Mouse (Mus musculus): Measurements from ENCODE around the gene Ispd. TPM values are rescaled to one million over a fixed set of nuclear protein-coding genes. Genes with fewer than 3 reads are reported as not detected.

Gene Ispd
- polyA plus RNA-seq, 1 experiment from 2014 or later, result 10.4 TPM

DNA sequence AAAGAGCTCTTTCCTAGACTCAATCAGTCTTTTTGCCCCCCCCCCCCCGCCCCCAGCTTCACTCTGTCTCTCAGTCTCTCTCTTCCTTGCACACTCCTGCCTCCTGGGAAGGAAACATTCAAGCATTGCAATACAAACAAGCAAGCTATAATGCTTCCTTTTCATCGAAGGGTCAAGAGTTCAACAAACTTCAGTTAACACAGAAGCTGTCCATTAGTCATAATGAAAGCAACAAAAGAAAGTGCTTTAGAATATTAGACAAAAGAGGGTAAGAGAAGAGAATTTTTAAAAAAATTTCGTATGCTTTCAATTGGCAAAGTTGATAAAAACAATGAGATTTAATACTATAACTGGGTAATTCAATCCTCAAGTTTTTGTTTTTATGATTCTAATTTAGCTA lies 996 bp upstream of the Ispd start:
- WGBS, result 37% methylated on average over 3 of the region's 3 CpGs

DNA sequence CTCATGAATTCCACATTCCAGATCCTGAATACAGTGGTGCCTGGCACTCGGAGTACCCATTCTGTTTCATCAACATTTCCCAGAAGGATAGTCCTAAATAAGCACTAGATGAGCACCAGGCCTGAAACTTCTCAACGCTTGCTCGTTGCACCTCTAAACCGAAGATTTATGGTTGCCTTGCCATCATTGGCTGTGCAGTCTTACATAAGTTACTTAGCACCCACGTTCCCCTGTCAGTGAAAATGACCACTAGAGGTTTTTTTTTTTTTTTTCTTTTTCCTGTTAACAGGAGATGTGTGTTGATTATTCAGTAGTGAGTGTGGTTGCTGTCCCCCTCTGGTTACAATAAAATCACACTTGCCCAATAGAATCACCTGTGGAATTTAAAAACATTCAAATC lies 444 bp upstream of the Ispd start:
- Histone ChIP-seq H3K9ac (ENCODE audit: low read length) (peak overlapping the region; percentile 99; the same call in 1 of the 2 replicates), H3K4me3 (replicated peaks; ENCODE audit: low read length) (peak overlapping the region; percentile 71; the same call in 1 of the 2 replicates), H3K4me1 (ENCODE audit: control insufficient read depth, insufficient read depth, low read length) (peaks cover 14% of the 10 kb centered on the region), H3K27ac (ENCODE audit: low read length) (peak overlapping the region; percentile 98), H3K27me3 (ENCODE audit: control insufficient read depth, insufficient read depth, low read length) (no peaks in the 10 kb centered on the region), H3K36me3 (ENCODE audit: control insufficient read depth, insufficient read depth, low read length) (no peaks in the 10 kb centered on the region), H3K4me2 (ENCODE audit: low read depth, low read length) (peak overlapping the region; percentile 85), H3K9me3 (replicated peaks; ENCODE audit: control insufficient read depth, low read length) (no peaks in the 10 kb centered on the region)
- WGBS, result 52% methylated on average over 5 of the region's 5 CpGs
- ATAC-seq (ENCODE audit: insufficient read depth, low FRiP score), result no peak

More for the DNA sequence above, 996 bp upstream of the Ispd start:
- Histone ChIP-seq H3K27ac (ENCODE audit: low read length) (no peak overlapping the region), H3K4me1 (ENCODE audit: control insufficient read depth, insufficient read depth, low read length) (peaks cover 14% of the 10 kb centered on the region), H3K36me3 (ENCODE audit: control insufficient read depth, insufficient read depth, low read length) (no peaks in the 10 kb centered on the region), H3K4me2 (ENCODE audit: low read depth, low read length) (no peak overlapping the region), H3K9me3 (replicated peaks; ENCODE audit: control insufficient read depth, low read length) (no peaks in the 10 kb centered on the region), H3K4me3 (replicated peaks; ENCODE audit: low read length) (no peak overlapping the region), H3K27me3 (ENCODE audit: control insufficient read depth, insufficient read depth, low read length) (no peaks in the 10 kb centered on the region), H3K9ac (ENCODE audit: low read length) (no peak overlapping the region)
- ATAC-seq (ENCODE audit: insufficient read depth, low FRiP score), result no peak

- H3K4me2 ChIP-seq (ENCODE audit: low read depth, low read length), result no peak overlapping the region
- no peak overlapping the region for H3K27ac ChIP-seq (ENCODE audit: low read length)
- H3K27me3 ChIP-seq (ENCODE audit: control insufficient read depth, insufficient read depth, low read length), result no peaks in the 10 kb centered on the region
- no peak overlapping the region for H3K9ac ChIP-seq (ENCODE audit: low read length)
- H3K4me3 ChIP-seq (replicated peaks; ENCODE audit: low read length), result no peak overlapping the region
- WGBS, result 35% methylated on average over 6 of the region's 6 CpGs
- H3K9me3 ChIP-seq (replicated peaks; ENCODE audit: control insufficient read depth, low read length), result no peaks in the 10 kb centered on the region
- no peaks in the 10 kb centered on the region for H3K36me3 ChIP-seq (ENCODE audit: control insufficient read depth, insufficient read depth, low read length)
- H3K4me1 ChIP-seq (ENCODE audit: control insufficient read depth, insufficient read depth, low read length), result peaks cover 10% of the 10 kb centered on the region
- ATAC-seq (ENCODE audit: insufficient read depth, low FRiP score), result no peak
Observed at GRCm38 (mm10) chr12:36385386-36385785, 4.1 kb downstream of the Ispd start.

GRCm38 (mm10) chr12:36386991-36387390 lies 5.7 kb downstream of the Ispd start:
- Histone ChIP-seq H3K9me3 (replicated peaks; ENCODE audit: control insufficient read depth, low read length) (no peaks in the 10 kb centered on the region), H3K36me3 (ENCODE audit: control insufficient read depth, insufficient read depth, low read length) (no peaks in the 10 kb centered on the region), H3K9ac (ENCODE audit: low read length) (no peak overlapping the region), H3K4me1 (ENCODE audit: control insufficient read depth, insufficient read depth, low read length) (0 out of 2 replicates have a peak, but pooled peaks cover 3% of the 10 kb centered on the region), H3K27me3 (ENCODE audit: control insufficient read depth, insufficient read depth, low read length) (no peaks in the 10 kb centered on the region), H3K27ac (ENCODE audit: low read length) (no peak overlapping the region), H3K4me3 (replicated peaks; ENCODE audit: low read length) (no peak overlapping the region), H3K4me2 (ENCODE audit: low read depth, low read length) (no peak overlapping the region)
- no peak for ATAC-seq (ENCODE audit: insufficient read depth, low FRiP score)
- 78% methylated on average over 4 of the region's 4 CpGs for WGBS

DNA sequence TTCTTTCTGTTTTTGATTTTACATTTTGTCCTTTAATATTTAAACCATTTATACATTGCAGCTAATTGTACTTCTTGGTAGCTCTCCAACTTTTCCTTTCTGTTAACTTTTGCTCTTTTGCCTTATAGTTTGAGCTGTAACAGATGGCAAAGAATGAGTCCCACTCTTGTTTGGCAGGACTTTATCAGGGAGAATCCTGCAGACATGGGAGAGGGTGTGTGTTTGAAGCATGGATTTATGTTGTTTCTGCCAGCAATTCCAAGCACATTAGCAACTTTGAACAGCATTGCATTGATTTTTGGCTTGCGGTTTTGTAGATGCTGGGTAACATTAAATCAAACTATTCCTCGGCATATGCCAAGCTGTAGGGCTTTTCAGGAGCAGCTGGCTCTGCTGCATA lies 13.9 kb downstream of the Ispd start:
- no peak overlapping the region for H3K4me3 ChIP-seq (replicated peaks; ENCODE audit: low read length)
- peak overlapping the region; percentile 64 for H3K27ac ChIP-seq (ENCODE audit: low read length)
- H3K36me3 ChIP-seq (ENCODE audit: control insufficient read depth, insufficient read depth, low read length), result no peaks in the 10 kb centered on the region
- peaks cover 4% of the 10 kb centered on the region for H3K4me1 ChIP-seq (ENCODE audit: control insufficient read depth, insufficient read depth, low read length)
- H3K9ac ChIP-seq (ENCODE audit: low read length), result no peak overlapping the region
- H3K4me2 ChIP-seq (ENCODE audit: low read depth, low read length), result no peak overlapping the region
- no peaks in the 10 kb centered on the region for H3K27me3 ChIP-seq (ENCODE audit: control insufficient read depth, insufficient read depth, low read length)
- peaks cover 9% of the 10 kb centered on the region; the same call in 1 of the 2 replicates for H3K9me3 ChIP-seq (replicated peaks; ENCODE audit: control insufficient read depth, low read length)
- WGBS, result 43% methylated on average over 2 of the region's 2 CpGs
- peak; percentile 64; the same call in 1 of the 2 replicates for ATAC-seq (ENCODE audit: insufficient read depth, low FRiP score)

GRCm38 (mm10) chr12:36423677-36424076 lies 42.4 kb downstream of the Ispd start:
- Histone ChIP-seq H3K27ac (ENCODE audit: low read length) (no peak overlapping the region), H3K36me3 (ENCODE audit: control insufficient read depth, insufficient read depth, low read length) (no peaks in the 10 kb centered on the region), H3K4me1 (ENCODE audit: control insufficient read depth, insufficient read depth, low read length) (peaks cover 8% of the 10 kb centered on the region; the same call in 1 of the 2 replicates), H3K9me3 (replicated peaks; ENCODE audit: control insufficient read depth, low read length) (no peaks in the 10 kb centered on the region), H3K9ac (ENCODE audit: low read length) (no peak overlapping the region), H3K4me3 (replicated peaks; ENCODE audit: low read length) (no peak overlapping the region), H3K4me2 (ENCODE audit: low read depth, low read length) (no peak overlapping the region), H3K27me3 (ENCODE audit: control insufficient read depth, insufficient read depth, low read length) (no peaks in the 10 kb centered on the region)
- ATAC-seq (ENCODE audit: insufficient read depth, low FRiP score), result no peak
- WGBS, result 69% methylated on average over 10 of the region's 10 CpGs

DNA sequence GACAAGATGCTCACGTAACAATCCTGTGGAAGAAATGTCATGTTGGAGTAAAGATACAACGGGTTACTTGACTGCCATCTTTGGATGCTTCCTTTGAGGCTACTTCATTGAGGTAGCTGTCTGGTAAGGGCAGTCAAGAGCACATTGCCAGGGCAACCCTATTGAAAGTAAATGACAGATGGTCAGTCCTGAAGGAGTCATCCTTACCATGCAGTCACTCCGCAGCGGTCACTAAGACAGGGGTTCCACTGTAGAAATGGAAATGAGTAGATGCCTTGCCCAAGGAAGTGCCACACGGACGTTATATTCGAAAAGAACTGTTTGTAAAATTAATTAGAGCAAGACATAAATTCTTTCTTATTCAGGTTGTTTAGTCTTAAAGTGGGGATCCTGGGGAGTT lies 44.0 kb downstream of the Ispd start:
- Histone ChIP-seq H3K36me3 (ENCODE audit: control insufficient read depth, insufficient read depth, low read length) (no peaks in the 10 kb centered on the region), H3K4me3 (replicated peaks; ENCODE audit: low read length) (no peak overlapping the region), H3K4me1 (ENCODE audit: control insufficient read depth, insufficient read depth, low read length) (peaks cover 8% of the 10 kb centered on the region; the same call in 1 of the 2 replicates), H3K9ac (ENCODE audit: low read length) (no peak overlapping the region), H3K9me3 (replicated peaks; ENCODE audit: control insufficient read depth, low read length) (no peaks in the 10 kb centered on the region), H3K27ac (ENCODE audit: low read length) (no peak overlapping the region), H3K27me3 (ENCODE audit: control insufficient read depth, insufficient read depth, low read length) (no peaks in the 10 kb centered on the region), H3K4me2 (ENCODE audit: low read depth, low read length) (no peak overlapping the region)
- 89% methylated on average over 7 of the region's 7 CpGs for WGBS
- no peak for ATAC-seq (ENCODE audit: insufficient read depth, low FRiP score)

- H3K27ac ChIP-seq (ENCODE audit: low read length), result peak overlapping the region; percentile 66
- 44% methylated on average over 15 of the region's 15 CpGs for WGBS
- H3K4me3 ChIP-seq (replicated peaks; ENCODE audit: low read length), result no peak overlapping the region
- H3K4me2 ChIP-seq (ENCODE audit: low read depth, low read length), result no peak overlapping the region
- H3K27me3 ChIP-seq (ENCODE audit: control insufficient read depth, insufficient read depth, low read length), result no peaks in the 10 kb centered on the region
- H3K36me3 ChIP-seq (ENCODE audit: control insufficient read depth, insufficient read depth, low read length), result no peaks in the 10 kb centered on the region
- no peaks in the 10 kb centered on the region for H3K9me3 ChIP-seq (replicated peaks; ENCODE audit: control insufficient read depth, low read length)
- H3K9ac ChIP-seq (ENCODE audit: low read length), result no peak overlapping the region
- ATAC-seq (ENCODE audit: insufficient read depth, low FRiP score), result peak; percentile 93
- peaks cover 8% of the 10 kb centered on the region; the same call in 1 of the 2 replicates for H3K4me1 ChIP-seq (ENCODE audit: control insufficient read depth, insufficient read depth, low read length)
Observed at GRCm38 (mm10) chr12:36426163-36427045, 45.2 kb downstream of the Ispd start.

- Histone ChIP-seq H3K4me1 (ENCODE audit: control insufficient read depth, insufficient read depth, low read length) (no peaks in the 10 kb centered on the region), H3K27ac (ENCODE audit: low read length) (no peak overlapping the region), H3K9me3 (replicated peaks; ENCODE audit: control insufficient read depth, low read length) (no peaks in the 10 kb centered on the region), H3K9ac (ENCODE audit: low read length) (no peak overlapping the region), H3K27me3 (ENCODE audit: control insufficient read depth, insufficient read depth, low read length) (no peaks in the 10 kb centered on the region), H3K4me3 (replicated peaks; ENCODE audit: low read length) (no peak overlapping the region), H3K36me3 (ENCODE audit: control insufficient read depth, insufficient read depth, low read length) (no peaks in the 10 kb centered on the region), H3K4me2 (ENCODE audit: low read depth, low read length) (no peak overlapping the region)
- ATAC-seq (ENCODE audit: insufficient read depth, low FRiP score), result no peak
- 44% methylated on average over 5 of the region's 5 CpGs for WGBS
Observed at GRCm38 (mm10) chr12:36436956-36437355, 55.7 kb downstream of the Ispd start.
